Mouse (Mus musculus): ENCODE measurements around the gene Zfp597.
A peak's percentile ranks its signal among the peaks of the same experiment; 100 is the strongest.

Gene Zfp597

DNA sequence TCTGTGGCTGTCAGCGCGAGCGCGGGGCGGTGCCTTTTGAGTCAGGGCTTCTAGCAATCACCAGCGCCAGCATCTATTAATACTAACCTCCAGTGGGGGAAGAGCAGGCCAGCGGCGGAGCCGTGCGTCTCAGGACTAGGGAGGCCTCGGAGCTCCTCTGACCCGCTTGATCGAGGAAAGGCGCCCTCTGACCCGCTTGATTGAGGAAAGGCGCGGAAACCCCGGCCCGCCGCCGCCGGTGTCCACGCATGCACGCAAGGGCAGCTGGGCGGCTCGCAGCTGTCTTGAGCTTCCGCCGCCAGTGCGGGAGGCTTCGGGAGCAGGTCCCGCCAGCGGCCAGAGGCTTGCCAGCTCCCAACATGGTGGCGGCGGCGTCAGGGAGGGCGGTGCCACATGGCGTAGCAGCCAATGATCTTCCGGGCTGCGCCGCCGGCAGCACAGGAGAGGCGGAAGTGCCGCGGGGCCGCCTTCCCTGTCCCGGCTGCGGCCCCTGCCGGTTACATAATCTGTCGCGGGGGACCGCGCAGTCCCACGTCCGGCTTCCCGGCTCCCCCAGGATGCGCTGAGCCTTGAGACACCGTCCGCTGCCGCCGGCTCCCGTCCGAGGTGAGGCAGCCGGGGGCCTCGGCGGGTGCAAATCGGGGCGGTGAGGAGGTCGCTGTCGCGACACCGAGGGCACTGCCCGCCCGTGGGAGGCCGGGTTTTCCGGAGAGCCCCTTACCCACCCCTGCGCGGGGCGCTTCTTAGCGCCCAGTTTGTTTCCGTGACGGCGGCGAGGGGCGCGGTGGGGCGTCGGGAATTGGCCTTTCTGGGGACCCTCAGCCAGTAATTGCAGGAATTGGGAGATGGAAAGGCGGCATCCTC, at the start of gene Zfp597, which contains the start of gene Gm20695:
Gene Zfp597, minus strand, starts transcription at position 361 of the 864 bp plus-strand sequence.
Gene Gm20695, plus strand, starts transcription at position 448 of the 864 bp plus-strand sequence.
- DNase-seq (ENCODE audit: low spot score): peak; percentile 96

DNA sequence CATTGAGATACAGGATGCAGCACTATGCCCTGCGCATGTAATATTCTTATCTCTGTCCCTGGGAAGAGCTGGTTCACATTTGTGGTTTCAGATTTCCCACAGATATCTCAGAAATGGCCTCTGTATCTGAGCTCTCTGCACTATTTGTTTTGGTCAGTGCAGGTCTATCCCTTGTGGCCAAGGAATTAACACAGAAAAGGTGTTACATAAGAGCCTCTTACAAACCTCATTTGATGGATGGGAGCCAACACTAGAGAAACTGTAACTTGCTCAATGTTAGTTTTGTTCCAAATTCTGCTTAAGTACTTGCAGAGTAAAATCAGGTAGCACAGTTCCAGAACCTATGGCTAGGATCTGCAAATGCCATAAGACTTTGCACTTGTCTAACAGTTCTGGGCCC, 49.7 kb upstream of the Zfp597 start:
- DNase-seq (ENCODE audit: low spot score): no peak

DNA sequence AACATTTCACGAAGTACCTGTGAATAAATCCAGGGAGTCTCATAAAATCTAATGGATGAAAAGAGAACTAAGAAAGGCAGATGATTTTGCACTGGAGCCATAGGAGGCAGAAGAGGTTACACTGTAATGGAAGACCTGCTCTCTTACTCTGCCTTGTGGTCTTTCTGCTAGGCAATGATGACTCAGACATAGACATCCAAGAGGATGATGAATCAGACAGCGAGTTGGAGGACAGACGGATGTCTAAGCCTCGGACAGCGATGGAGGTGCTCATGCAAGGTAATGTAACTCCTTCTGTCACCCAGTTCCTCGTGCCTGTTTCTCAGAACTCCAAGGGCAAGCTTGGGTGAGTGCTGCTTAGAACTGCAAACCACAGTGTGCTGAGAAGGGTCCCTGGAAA, 49.2 kb upstream of the Zfp597 start:
- DNase-seq (ENCODE audit: low spot score): no peak

DNA sequence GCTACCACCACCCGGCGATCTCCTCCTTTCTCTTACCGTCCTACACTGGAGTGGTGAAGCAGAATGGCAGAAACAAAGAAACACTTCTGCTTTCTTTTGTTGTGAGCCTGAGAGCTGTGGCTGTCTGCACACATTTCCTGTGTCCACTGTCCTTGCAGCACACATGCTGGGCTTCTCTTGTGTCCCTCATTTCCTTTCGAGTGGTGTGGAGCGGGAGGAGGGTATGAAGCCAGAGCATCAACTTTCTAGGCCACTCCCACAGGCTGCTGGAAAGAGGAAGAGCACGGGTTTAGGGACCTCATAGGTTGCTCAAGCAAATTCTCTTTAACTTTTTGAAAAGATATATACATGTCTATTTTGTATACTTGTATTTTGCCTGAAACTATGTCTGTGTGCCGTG, 44.8 kb upstream of the Zfp597 start:
- DNase-seq (ENCODE audit: low spot score): no peak

DNA sequence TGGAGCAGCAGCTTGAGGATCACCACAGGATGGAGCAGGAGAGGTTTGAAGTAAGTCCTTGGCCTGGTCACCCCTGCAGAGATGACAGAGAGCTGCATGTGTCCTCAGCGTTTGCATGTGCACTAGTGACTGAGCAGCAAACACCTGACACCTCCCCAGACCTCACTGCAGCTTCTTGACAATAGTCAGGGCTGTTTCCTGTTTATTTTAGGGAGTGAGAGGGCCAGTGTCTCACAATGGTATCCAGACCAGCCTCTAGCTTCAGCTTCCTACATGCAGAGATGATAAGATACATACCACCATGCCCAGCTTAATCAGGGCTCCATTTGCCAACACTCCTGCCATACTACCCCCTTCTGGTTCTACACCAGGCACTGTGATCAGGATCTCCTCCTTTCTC, 44.2 kb upstream of the Zfp597 start:
- no peak for DNase-seq (ENCODE audit: low spot score)

DNA sequence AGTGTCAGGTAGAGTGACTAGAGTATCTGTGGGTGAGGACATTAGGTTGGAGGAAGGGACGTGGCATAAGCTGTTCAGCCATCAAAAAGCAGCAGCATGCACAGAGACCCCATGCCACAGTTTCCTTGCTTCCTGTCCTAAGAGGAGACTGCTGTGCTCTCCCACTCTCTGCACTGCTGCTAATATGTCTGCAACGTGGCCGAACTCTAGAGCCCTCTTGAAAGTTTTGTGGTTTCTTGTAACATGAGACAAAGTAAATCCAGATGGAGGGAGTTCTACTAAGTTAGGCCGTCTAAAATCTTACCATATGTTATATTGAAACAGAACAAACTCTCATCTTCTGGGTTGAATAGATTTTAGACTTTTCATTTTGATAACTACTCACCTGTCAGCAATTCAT, 39.6 kb upstream of the Zfp597 start:
- no peak for DNase-seq (ENCODE audit: low spot score)

DNA sequence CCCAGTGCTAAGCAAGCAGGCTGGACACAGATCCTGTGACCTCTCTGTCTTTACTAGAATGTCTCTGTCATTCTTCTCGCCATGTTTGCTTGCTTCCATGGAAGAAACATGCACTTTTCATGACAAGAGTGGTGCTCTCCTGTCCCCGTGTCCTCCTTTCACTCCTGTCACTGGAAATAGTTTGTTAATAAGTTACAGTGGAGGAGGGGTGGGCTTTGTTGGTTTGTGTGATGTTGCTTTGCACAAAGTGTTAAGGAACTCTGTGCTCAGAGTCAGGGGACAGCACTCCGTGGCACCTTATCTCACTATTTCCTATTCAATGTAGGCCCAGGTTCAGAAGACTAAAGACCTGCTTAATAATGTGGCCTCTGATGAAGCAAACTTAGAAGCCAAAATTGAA, 39.2 kb upstream of the Zfp597 start:
- DNase-seq (ENCODE audit: low spot score): no peak

DNA sequence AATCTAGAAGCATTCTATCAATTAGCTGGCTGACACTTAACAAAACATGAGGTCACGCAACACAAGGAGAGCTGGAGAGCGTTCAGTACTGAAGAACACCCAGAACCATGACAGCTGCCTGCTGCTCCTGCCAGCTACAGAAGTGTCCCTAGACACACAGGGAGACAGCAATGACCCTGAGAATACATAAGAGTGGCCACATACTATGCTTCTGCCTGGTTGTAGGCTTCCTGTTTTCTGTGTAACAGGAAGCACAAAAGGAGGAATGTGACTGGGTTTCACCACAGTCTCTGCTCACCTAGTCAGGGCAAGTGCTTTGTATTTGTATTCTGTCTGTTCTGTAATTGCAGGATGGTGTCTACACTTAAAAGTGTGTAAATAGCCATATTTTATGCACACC, 36.4 kb upstream of the Zfp597 start:
- no peak for DNase-seq (ENCODE audit: low spot score)

DNA sequence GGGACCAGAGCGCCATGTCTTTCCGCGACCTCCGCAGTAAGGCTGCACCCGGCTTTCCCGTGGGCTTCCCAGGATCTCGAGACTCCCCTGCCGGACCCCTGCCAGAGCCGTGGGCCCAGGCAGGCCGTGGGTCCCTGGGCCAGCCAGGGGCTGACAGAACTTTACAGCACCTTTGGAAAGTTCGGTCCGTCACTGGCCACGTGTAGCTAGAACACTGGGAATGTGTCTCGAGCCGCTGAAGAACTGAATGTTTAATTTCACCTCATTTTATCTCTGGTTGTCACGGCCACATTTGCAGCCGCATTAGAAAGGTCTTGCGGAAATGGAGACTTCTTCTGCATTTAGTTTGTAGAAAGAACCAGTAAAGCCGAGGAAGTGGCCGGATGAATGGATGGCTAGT, 24.8 kb upstream of the Zfp597 start:
- no peak for DNase-seq (ENCODE audit: low spot score)

DNA sequence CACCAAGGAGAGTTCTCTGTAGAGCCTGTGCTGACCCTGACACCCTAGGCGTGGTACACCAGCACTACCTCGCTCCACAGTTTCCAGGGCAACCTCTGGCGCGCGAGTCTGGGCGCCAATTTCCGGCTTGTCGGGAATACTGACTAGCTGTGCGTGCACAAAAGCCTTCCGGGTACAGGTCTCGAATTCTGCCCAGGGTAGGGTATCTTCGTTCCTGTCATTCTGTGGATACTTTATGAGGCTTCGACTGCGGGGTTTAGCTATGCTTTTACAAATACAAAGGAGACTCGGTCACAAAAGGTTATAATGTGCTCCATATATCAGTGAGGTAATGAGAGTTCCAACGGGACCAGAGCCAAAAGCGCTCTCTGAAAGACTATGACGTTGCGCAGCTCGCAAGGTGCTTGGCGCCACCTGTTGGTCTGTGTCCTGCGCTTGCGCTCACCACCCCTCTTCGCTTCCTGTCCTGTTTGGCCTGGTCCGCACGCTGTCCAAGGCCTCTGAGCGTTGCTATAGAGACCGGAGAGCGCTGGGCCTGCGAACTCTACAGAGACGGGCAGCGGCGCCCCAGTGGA, 24.3 kb upstream of the Zfp597 start, which contains the start of the genes 1700037C18Rik and Cluap1:
Gene 1700037C18Rik, minus strand, starts transcription at position 153 of the 575 bp plus-strand sequence.
Gene Cluap1, plus strand, starts transcription at position 265 of the 575 bp plus-strand sequence.
- DNase-seq (ENCODE audit: low spot score): peak; percentile 96

DNA sequence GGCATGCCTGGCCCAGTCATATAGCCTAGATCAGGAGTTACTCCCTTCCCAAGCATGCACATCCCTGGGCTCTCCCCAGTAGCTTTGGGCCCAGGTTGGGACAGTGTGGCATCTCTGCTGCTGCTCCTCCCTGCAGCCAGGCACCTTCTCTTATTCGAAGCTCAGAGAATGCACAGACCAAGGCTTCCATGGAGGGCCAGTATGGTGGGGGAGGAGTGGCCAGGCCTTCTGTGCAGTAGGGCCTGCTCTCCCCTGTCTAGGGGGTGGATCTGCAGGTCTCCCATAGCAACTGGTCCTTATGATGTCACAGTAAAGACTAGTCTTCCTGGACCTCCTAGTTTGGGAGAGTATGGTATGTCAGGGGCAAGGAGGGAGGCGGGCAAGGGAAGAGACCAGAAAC, 23.1 kb upstream of the Zfp597 start:
- no peak for DNase-seq (ENCODE audit: low spot score)

DNA sequence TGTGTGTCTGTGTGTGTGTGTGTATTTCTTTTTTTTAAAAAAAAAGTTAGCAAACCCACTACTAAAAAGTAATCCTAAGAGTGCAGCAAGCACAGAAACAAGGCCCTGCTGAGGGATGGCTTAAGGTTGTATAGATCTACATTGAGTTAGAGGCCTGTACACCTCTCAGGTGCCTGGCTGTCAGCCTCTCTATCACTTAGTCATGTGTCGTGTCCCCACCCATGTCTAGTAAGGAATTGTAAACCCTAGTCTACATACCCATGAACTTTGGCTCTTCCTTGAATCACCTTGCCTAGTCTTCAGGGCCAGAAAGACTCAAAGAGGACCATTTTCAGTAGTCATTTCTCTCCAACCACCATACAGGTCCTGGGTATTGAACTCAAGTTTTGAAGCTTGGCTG, 12.2 kb upstream of the Zfp597 start:
- no peak for DNase-seq (ENCODE audit: low spot score)

DNA sequence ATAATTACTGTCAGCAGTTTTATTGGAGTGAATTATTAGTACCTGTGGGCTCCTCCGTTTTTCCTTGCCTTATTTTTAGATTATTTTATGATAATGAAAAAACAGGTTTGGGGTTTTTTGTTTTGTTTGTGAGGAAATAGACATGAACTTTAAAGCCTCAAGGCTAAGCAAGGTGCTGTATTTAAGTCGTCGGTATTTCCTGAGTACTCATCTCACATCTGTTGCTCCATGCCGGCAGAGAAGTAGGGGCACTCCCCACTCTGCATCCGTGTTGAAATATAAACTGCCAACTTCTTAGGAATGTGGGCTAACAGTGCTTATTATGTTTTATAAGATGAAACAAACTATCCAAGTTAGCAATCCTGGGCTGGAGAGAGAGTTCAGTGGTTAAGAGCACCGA, 11.7 kb upstream of the Zfp597 start:
- DNase-seq (ENCODE audit: low spot score): no peak

DNA sequence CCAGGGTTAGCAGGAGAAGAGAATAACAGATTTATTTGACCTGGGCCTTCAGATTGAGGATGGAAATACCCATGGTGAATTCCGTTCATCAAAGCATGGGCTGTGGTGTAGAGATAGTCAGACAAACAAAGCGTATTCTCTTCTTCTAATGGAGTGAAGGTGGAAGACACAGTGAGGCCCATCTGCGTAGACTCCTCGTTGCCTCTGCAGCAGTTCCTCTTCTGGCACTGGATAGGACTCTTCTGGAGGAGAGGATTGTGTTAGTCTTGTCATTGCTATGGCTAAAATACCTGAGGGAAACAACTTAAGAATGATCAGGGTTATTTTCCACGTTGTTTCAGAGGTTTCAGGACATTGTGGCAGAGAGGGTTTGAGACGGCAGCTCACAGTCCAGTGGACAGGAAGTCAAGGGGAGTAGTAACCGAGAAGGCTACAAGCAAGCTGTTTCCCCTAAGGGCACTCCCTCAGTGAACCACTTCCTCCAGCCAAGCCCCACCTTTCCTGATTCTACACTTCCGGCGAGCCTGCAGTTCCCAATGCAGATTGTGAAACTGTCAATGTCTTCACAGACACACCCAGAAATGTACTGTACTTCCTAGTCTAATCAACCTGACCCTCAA, 10.9 kb upstream of the Zfp597 start:
- no peak for DNase-seq (ENCODE audit: low spot score)

DNA sequence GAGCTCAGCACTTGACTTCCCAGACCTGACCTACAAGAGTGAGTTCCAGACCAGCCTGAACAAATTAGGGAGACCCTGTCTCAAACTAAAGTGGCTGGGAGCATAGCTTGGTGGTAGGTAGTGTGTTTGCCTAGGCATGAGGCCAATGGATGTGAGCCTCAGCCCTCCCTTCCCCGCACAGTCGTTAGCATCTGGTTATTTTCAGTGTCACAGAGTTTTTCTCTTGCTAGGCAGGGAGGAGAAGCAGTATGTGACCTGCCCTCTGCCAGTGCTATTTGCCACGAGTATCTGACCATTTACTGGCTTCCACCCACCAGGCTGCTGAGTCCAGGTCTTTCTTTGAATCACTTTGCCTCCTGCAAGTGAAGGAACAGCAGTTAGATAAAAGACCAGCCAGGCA, 9.4 kb upstream of the Zfp597 start:
- DNase-seq (ENCODE audit: low spot score): no peak

DNA sequence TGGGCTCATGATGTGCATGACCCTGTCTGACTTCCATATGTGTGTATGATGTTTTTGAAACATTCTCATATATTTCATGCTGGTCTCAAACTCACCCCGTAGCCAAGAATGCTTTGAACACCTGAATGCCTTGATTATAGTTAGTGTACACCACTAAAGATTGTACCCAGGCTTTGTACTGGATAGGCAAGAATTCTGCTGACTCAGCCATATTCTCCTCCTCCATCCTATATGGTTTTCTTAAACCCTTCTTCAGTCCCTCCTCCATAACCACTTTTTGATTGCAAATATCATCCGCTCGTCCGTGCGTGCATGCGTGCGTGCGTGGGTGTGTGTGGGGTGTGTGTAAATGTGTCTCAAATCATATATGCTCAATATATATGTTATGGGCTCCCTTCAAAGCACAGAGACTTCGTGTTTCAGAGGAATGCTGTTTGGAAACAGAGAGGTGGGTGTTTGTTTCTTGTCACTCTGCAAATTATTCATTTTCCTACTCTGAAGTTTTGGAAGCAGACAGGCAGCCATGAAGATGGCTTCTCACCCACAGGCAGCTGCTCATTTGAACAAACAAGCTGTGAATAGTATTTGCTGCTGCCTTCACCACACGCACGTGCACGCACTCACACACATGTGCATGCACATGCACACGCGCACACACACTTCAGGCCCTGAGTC, 7.4 kb upstream of the Zfp597 start:
- no peak for DNase-seq (ENCODE audit: low spot score)

DNA sequence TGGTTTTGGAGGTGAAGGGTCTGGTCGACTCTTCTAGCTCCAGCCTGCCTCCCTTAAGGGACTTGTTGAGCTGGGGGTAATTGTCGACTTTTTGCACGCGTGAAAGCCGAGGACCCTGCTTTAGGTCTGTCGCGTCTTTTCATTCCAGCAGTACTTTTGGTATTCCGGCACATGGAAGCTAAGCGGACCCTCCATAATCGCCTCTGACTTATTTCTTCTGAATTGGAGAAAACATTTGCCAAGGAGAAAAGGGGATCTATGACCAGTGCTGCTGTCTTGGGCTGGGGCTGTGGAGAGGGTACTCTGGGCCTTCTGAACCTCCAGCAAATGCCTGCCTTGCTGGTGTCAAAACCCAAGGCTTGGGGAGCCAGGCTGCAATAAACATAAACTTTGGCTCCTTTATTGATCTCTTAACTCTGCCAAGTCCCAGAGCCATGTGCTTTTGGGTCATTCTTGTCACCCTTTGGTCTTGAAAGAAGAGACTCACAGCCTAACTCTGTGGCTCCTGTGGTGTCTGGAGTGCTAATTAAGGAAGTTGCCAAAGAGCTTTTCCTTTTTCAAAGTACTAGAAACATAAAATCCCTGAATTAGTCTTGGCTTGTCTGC, 807 bp upstream of the Zfp597 start:
- DNase-seq (ENCODE audit: low spot score): no peak

DNA sequence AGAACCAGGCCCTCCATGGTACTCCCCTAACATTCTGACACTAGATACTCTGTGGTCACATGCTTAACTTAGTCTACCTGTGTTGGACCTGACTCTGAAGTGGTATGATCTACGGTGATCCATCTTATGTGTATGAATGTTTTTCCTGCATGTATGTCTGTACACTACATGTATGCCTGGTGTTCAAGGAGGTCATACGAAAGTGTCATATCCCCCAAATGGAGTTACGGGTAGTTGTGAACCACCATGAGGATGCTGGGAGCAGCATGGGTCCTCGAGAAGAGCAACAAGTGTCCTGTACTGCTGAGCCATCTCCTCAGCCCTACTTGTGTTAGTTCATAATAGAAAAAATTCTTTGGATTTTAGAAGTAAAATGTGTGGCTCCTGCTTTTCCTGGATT, 8.0 kb downstream of the Zfp597 start:
- no peak for DNase-seq (ENCODE audit: low spot score)

DNA sequence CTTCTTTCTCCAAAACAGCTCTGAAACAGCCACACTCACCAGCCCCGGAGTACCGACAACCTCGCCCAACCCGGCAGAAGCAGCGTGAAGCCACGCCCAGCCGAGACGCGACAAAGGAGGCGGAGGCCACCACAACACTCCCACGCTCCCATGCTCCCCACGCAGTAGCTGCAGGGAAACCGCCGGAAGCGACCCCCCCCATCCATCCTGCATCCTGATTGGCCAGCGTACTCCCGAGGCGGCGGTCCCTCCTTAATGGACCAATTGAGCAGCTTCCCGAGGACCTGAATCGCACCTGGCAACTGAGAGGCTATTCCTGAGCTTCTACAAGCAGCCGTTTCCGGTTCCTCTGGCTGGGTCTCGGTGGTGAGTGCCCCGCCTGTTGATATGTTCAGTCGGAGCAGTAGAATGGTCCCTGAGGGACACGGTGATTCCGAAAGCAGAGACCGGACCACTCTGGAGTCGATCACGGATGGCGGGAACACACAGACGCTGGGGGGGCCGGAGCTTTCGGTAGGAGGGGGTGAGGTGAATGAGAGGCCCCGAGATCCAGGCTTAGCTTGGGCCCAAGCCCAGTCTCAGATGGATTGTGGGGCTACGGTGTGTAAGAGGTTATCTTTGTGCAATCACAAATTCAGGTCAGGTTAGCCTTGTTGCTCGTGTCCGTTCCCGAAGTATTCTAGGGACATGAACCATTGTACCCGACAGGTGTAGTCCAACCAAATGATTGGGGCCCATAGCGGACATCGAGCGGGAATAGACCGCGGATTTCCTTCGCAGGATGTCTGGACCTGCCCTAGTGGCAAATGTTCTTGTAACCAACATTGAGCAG, 11.9 kb downstream of the Zfp597 start, which contains the start of gene Naa60:
Gene Naa60, plus strand, starts transcription at position 160 of the 832 bp plus-strand sequence.
- peak; percentile 93 for DNase-seq (ENCODE audit: low spot score)

DNA sequence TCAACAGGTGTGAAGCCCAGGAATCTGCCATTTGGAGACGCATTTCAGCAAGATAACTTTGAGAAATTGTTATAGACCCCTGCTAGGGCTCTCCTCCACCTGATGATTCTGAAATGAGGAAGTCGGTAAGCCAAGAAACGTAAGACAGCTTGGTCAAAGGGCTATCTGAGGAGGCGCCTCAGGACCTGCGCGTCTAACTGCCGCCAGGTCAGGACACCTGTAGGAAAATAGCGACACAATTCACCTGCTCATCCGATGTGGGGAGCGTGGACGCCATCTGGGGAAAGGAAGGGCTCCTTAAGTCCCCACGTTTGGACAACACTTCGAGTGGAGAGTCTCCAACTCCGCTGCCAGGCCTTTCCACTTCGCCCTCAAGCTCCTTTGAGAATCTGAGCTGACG, 12.5 kb downstream of the Zfp597 start:
- no peak for DNase-seq (ENCODE audit: low spot score)

DNA sequence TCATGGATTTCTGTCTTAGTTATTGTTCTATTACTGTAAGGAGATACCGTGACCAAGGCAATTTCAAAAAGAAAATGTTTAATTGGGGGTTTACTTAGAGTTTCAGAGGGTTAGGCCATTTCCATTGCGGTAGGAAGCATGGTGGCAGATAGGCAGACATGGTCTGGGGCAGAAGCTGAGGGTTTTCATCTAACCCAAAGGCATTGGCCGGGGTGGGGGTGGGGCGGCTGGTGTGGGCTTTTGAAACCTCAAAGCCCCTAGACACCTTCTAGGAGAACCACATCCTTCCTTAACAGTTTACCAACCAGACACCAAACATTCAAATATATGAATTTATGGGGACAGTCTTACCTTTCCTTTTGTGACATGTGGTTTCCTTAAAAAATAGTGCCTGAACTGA, 25.1 kb downstream of the Zfp597 start:
- DNase-seq (ENCODE audit: low spot score): no peak

Measured in retina, embryonic 14.5 days (tissue).